Mouse (Mus musculus): ENCODE results near the gene Fermt3. TPM values are rescaled to one million over a fixed set of nuclear protein-coding genes. Genes with fewer than 3 reads are reported as not detected.

Gene Fermt3
- polyA plus RNA-seq, 1 experiment from 2014 or later: 106 TPM

DNA sequence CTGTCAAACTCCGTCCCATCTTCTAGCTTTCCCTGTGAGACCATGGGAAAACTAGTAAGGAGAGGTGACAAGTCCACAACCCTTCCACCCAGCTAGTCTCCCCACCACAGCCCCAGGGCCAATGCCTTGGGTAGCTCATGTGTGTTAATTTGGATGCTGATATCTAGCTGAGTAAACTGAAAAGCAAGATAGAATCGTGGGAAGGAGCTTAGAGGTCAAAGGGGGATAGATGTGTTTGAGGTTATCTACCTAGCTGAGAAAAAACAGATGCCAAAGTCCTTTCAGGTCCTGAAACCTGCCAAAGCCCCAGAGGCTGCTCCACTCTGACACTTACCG lies 40.7 kb downstream of the Fermt3 start:
- H3K27ac ChIP-seq: peak overlapping the region; percentile 89
- ATAC-seq (ENCODE audit: low read depth) (no peak), DNase-seq (no peak)
- WGBS (ENCODE audit: insufficient replicate concordance): 35% methylated on average over 3 of the region's 3 CpGs
- peak overlapping the region; percentile 80 for H3K4me3 ChIP-seq (replicated peaks)
- peak overlapping the region; percentile 83 for H3K9ac ChIP-seq
- peaks cover 39% of the 10 kb centered on the region for H3K36me3 ChIP-seq
- H3K27me3 ChIP-seq: no peaks in the 10 kb centered on the region
- H3K4me1 ChIP-seq (replicated peaks): peaks cover 75% of the 10 kb centered on the region
- no peaks in the 10 kb centered on the region for H3K9me3 ChIP-seq (replicated peaks)
- peak overlapping the region; percentile 97 for H3K4me2 ChIP-seq

DNA sequence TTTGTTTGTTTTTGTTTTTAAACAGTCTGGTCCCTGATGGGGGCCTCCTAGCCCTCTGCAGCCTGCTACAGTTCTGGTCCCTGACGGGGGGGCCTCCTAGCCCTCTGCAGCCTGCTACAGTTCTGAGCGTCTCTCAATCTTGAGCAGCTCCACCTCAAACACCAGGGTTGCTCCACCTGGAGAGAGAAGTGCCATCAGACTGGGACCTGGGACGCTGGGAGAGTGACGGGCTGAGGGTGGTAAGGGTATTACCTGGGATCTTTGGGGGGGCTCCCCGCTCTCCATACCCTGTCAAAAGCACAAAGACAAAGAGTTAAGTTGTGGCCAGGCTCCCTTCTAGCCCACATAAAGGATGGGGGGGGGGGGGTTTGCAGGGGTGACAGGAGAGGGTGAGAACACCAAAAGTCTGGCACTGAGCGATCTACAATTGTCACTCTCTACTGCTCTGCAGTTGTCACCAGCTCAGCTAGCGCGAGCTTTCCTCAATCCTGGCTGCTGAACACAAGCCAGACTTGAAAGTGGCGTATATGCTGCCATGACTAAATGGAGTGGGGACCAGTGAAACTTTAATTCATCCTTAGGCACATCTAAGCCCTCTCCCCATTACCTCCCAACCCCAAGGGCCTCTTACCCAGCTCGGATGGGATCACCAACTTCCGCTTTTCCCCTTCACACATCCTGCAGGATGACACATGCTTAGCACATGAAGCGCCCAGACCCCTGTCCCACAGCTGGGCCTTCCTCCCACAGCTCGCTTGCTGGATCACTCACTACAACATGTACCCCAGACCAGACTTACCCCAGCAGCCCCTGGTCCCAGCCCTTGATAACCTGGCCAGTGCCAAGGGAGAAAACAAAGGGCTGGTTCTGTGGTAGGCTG lies 41.3 kb downstream of the Fermt3 start:
- Histone ChIP-seq H3K4me3 (replicated peaks) (peak overlapping the region; percentile 80), H3K9ac (peak overlapping the region; percentile 83), H3K4me2 (peak overlapping the region; percentile 97), H3K9me3 (replicated peaks) (no peaks in the 10 kb centered on the region), H3K27ac (peak overlapping the region; percentile 89), H3K27me3 (no peaks in the 10 kb centered on the region), H3K4me1 (replicated peaks) (peaks cover 79% of the 10 kb centered on the region), H3K36me3 (peaks cover 35% of the 10 kb centered on the region)
- DNase-seq (no peak), ATAC-seq (ENCODE audit: low read depth) (no peak)
- WGBS (ENCODE audit: insufficient replicate concordance): 71% methylated on average over 13 of the region's 13 CpGs

DNA sequence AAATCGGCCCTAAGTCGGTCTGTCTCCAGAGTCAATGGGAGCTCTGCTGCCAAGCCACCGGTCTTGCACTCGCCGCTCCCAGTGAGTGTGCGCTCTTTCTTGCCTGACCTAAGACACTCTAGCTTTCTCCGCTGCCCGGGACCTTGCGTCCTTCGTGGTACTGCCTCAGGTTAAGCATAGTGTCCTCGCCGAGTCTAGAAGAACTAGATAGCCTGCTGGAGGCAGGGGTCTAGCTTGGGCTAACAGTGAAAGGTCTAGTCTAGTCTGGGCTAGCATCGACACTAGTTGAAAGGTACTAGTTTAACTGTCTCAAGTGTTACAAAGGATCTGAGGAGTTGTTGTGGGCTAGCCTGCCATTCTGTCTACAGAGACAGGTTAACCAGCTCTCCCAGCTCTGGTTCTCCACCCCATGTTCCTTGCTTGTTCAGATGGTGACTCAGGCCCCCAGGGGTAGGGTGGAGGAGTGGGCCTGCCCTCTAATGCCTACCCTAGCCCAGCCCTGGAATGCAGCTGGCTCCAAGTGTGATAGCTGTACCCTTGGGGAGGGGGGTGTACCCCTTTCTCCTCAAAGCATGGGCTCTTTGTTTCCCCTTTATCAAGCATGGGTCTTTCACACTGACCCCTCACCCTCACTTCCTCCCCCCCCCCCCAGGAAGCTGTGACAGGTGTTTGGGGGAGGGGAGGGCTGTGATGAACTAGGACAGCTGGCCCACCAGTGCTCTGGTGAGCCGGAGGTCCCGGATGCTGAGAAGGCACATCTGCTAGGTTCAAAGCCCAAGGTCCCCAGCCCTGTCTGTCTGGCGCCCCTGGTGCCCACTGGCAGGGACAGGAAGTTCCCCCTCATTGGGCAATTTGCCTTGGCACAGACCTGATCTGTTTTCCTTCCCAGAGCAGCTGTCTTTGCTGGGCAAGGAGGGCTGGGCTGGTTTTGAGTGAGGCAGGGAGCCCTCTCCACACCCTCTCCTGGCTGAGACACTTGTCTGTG lies 43.4 kb downstream of the Fermt3 start, which contains the start of gene Plcb3:
Gene Plcb3 (minus strand): TSS at position 934 of the 985 bp plus-strand sequence.
- WGBS (ENCODE audit: insufficient replicate concordance): under 1% methylated on average over 16 of the region's 16 CpGs
- no peaks in the 10 kb centered on the region for H3K9me3 ChIP-seq (replicated peaks)
- no peak for DNase-seq
- H3K27ac ChIP-seq: peak within 1 kb of the TSS; percentile 87
- peaks cover 25% of the 10 kb centered on the region for H3K36me3 ChIP-seq
- no peak for ATAC-seq (ENCODE audit: low read depth)
- H3K9ac ChIP-seq: peak within 1 kb of the TSS; percentile 81
- peaks cover 79% of the 10 kb centered on the region for H3K4me1 ChIP-seq (replicated peaks)
- H3K4me3 ChIP-seq (replicated peaks): peak within 1 kb of the TSS; percentile 74
- H3K27me3 ChIP-seq: no peaks in the 10 kb centered on the region
- peak within 1 kb of the TSS; percentile 97 for H3K4me2 ChIP-seq

DNA sequence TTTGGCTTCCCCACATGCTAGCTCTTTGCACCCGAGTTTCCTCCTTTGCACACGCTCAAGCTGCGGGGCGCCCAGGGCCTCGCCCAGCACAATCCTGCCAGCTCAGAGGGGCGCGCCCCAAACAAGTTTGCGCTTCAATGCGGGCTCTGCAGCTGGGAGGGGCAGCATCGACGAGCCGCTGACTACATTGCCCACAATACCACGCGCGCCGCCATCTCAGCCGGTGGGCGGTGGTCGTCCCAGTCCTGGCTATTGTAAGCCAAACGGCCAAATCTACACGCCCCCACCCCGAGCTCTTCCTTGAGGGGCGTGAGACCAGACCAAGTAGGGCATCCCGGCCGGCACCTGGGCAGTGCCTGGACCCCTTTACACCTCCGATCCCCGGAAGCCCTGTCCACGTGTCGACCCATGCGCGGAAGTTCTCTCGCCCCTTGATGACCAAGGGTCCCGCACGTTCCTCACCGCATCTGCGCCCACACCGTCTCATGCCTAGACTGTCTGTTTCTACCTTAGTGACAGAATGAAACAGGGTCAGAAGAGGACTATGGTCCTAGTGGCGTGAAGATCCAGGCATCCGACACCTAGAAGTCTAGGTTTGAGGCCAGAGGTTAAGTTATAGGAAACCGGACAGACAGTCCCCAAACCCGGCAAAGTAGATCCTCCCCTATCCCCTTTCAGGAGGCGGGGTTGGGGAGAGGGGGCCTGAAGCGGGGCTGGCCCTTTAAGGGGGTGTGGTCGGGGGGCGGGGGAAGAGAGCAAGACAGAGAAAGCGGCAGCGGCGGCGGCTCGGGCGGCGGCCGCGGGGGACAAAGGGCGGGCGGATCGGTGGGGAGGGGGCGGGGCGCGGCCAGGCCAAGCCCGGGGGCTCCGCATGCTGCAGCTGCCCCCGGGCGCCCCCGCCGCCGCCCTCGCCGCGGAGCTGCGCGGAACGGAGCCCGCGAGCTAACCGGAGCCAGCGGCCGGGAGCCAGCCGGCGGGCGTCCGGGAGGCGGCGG lies 44.8 kb downstream of the Fermt3 start, which contains the start of gene Ppp1r14b:
Gene Ppp1r14b (plus strand): TSS at position 758 of the 995 bp plus-strand sequence.
- ATAC-seq (ENCODE audit: low read depth): peak; percentile 69
- WGBS (ENCODE audit: insufficient replicate concordance): under 1% methylated on average over 67 of the region's 84 CpGs
- peak; percentile 84 for DNase-seq

DNA sequence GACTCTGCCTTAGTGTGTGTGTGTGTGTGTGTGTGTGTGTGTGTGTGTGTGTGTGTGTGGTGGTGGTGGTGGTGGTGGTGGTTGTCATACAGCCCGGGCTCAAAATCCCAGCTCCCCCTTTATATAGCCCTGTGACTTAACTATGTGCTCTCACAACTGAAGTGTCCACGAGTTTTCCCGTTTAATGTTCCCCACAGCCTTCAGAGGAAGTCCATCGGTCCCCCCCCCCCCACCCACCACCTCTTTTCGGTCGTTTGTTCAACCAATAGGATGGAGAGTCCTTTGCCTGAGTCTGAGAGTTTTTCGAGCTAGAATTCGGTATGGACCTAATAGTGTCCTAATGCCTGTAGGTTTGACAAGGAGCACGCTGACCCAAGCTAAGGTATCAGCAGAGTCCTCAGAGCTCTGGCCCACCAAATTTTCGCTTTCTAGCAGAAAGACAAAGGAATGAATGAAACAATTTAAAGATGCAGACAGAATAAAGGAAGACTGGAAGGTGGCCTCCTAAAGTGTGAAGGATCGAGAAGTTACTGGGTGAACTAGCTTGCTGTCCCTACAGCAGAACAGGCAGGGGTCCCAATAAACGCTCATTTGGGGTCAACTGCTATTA lies 45.6 kb downstream of the Fermt3 start:
- Histone ChIP-seq H3K27ac (peak overlapping the region; percentile 63), H3K9ac (peak overlapping the region; percentile 61), H3K4me2 (peak overlapping the region; percentile 82), H3K36me3 (peaks cover 23% of the 10 kb centered on the region), H3K9me3 (replicated peaks) (no peaks in the 10 kb centered on the region), H3K4me1 (replicated peaks) (peaks cover 90% of the 10 kb centered on the region), H3K27me3 (0 out of 2 replicates have a peak, but pooled peaks cover 6% of the 10 kb centered on the region), H3K4me3 (replicated peaks) (peak overlapping the region; percentile 74)
- DNase-seq (no peak), ATAC-seq (ENCODE audit: low read depth) (no peak)
- WGBS (ENCODE audit: insufficient replicate concordance): 29% methylated on average over 12 of the region's 12 CpGs

More for the DNA sequence above, 44.8 kb downstream of the Fermt3 start, which contains the start of gene Ppp1r14b:
- Histone ChIP-seq H3K4me2 (peak within 1 kb of the TSS; percentile 82), H3K4me3 (replicated peaks) (peak within 1 kb of the TSS; percentile 74), H3K9ac (peak within 1 kb of the TSS; percentile 81), H3K9me3 (replicated peaks) (no peaks in the 10 kb centered on the region), H3K27ac (peak within 1 kb of the TSS; percentile 87), H3K4me1 (replicated peaks) (peaks cover 90% of the 10 kb centered on the region), H3K36me3 (peaks cover 25% of the 10 kb centered on the region), H3K27me3 (no peaks in the 10 kb centered on the region)

DNA sequence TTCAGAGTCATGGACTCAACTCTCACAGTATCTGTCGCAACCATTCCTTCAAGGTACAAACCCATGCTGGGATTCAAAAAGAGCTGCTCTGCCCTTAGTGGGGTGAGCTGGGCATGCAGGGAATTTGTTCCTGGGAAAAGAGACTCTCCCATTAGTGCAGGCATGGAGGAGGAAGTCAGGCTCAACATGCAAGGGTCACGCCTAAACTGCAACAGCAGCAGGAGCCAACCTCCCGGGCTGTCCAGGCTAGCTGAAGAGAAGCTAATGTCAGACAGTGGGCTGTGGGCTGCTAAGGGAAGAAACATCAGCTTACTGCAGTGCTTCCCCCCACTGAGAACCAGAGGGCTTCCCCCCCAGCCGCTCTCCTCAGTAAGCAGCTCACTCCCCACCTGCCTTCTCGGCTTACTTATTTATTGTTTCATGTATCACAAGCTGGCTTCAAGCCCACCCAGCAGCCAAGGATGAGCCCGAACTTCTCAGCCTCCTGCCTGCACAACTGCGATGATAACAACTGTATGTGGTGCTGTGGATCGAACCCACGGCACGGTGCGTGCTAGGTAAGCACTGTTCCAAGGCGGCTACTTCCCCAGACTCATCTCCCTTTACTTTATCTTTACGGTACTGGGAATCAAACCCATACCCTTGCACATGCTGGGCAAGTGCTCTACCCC lies 46.9 kb downstream of the Fermt3 start:
- no peak for ATAC-seq (ENCODE audit: low read depth)
- H3K9me3 ChIP-seq (replicated peaks): no peaks in the 10 kb centered on the region
- DNase-seq: no peak
- no peak overlapping the region for H3K9ac ChIP-seq
- H3K4me2 ChIP-seq: no peak overlapping the region
- peaks cover 10% of the 10 kb centered on the region for H3K36me3 ChIP-seq
- peaks cover 7% of the 10 kb centered on the region; the same call in 1 of the 2 replicates for H3K27me3 ChIP-seq
- WGBS (ENCODE audit: insufficient replicate concordance): 75% methylated on average over 13 of the region's 13 CpGs
- 0 out of 2 replicates have a peak overlapping the region, but pooled peaks have one; percentile 27 for H3K27ac ChIP-seq
- no peak overlapping the region for H3K4me3 ChIP-seq (replicated peaks)
- H3K4me1 ChIP-seq (replicated peaks): peaks cover 88% of the 10 kb centered on the region

DNA sequence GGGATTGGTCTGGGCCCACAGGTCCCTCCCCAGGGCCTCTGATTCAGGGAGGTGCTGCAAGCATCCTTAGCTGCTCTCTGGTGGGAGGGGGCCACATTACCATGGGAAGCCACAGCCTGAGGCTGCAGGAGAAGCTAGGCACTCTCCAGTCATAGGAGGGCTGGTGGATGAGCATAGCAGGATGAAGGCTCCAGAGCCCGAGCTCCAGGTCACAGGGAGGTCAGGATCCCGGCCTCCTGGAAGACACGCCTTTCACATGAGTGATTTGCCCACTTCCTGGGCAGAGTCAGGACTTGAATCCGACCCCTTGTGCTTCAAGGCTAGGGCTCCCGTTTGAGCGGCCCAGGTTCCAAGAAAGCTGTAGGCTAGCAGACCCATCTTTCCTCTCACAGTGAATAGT lies 47.6 kb downstream of the Fermt3 start:
- 55% methylated on average over 6 of the region's 6 CpGs for WGBS (ENCODE audit: insufficient replicate concordance)
- peaks cover 7% of the 10 kb centered on the region; the same call in 1 of the 2 replicates for H3K27me3 ChIP-seq
- peak overlapping the region; percentile 23; the same call in 1 of the 2 replicates for H3K27ac ChIP-seq
- ATAC-seq (ENCODE audit: low read depth) (no peak), DNase-seq (no peak)
- peaks cover 4% of the 10 kb centered on the region; the same call in 1 of the 2 replicates for H3K36me3 ChIP-seq
- H3K4me1 ChIP-seq (replicated peaks): peaks cover 87% of the 10 kb centered on the region
- no peak overlapping the region for H3K4me3 ChIP-seq (replicated peaks)
- no peak overlapping the region for H3K4me2 ChIP-seq
- no peak overlapping the region for H3K9ac ChIP-seq
- H3K9me3 ChIP-seq (replicated peaks): no peaks in the 10 kb centered on the region

DNA sequence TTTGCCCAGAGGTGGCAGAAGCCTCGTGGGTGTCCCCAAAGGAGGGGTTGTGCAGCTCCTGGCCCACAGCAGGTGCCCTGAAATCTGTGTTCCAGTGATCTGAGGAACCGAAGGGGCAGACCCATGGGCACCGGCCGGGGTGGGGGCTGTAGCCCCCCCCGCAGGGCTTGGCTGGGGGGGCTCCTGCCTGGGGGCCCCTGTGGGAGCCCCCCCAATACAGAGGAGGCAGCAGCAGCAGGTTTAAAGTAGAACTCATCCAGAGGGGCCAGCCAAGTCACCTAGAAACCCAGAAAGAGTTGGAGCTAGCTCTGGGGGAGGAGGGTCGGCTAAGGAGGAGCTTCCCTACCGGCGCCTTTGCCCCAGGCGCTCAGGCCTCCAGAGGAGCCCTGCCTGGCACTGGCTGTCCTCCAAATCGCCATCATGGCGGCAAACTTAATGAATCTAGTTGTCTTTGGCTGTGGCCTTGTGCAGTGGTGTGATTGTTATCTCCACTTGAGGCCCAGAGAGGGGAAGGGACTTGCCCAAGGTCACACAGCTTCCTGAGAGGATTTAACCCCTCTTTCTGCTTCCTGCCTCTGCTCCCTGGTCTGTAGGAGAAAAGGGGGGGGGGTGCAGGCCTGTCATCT lies 48.7 kb downstream of the Fermt3 start:
- WGBS (ENCODE audit: insufficient replicate concordance): 22% methylated on average over 11 of the region's 11 CpGs

More for the DNA sequence above, 48.7 kb downstream of the Fermt3 start:
- peaks cover 5% of the 10 kb centered on the region; the same call in 1 of the 2 replicates for H3K36me3 ChIP-seq
- peak overlapping the region; percentile 95 for H3K4me2 ChIP-seq
- H3K27ac ChIP-seq: peak overlapping the region; percentile 57
- peak overlapping the region; percentile 71 for H3K4me3 ChIP-seq (replicated peaks)
- DNase-seq: no peak
- ATAC-seq (ENCODE audit: low read depth): no peak
- H3K9me3 ChIP-seq (replicated peaks): no peaks in the 10 kb centered on the region
- peaks cover 77% of the 10 kb centered on the region for H3K4me1 ChIP-seq (replicated peaks)
- peaks cover 7% of the 10 kb centered on the region; the same call in 1 of the 2 replicates for H3K27me3 ChIP-seq
- peak overlapping the region; percentile 80 for H3K9ac ChIP-seq
